Mouse (Mus musculus) heart, embryonic 15.5 days (tissue): ENCODE data around the gene Tekt3. TPM values are rescaled to one million over a fixed set of nuclear protein-coding genes. Genes with fewer than 3 reads are reported as not detected.

Experiments
- ATAC-seq: fragments of 200-750 bp; cut with Nextera tagmentation; replicated peaks from 2 replicates; pipeline ENCODE4 v1.8.0; 2017; ENCODE audit warnings: low read depth, moderate TSS enrichment; ENCODE audit not compliant: insufficient number of reproducible peaks, insufficient read depth, low FRiP score
- H3K27ac ChIP-seq: fragments of 300-500 bp; sonication (generic); 2 replicates; pipeline ENCODE4 v1.5.1; 2015; ENCODE audit warnings: mild to moderate bottlenecking, inconsistent platforms
- H3K27me3 ChIP-seq: fragments of 300-500 bp; sonication (generic); 2 replicates; pipeline ENCODE4 v1.6.1; 2015; ENCODE audit warnings: inconsistent platforms
- H3K36me3 ChIP-seq: fragments of 300-500 bp; sonication (generic); 2 replicates; pipeline ENCODE4 v1.6.1; 2015; ENCODE audit warnings: mild to moderate bottlenecking, inconsistent platforms
- H3K4me1 ChIP-seq: fragments of 300-500 bp; sonication (generic); replicated peaks from 2 replicates; pipeline ENCODE4 v1.6.1; 2015; ENCODE audit warnings: inconsistent platforms
- H3K4me2 ChIP-seq: fragments of 300-500 bp; sonication (generic); 2 replicates; pipeline ENCODE4 v1.6.1; 2015; ENCODE audit warnings: inconsistent platforms, mild to moderate bottlenecking, moderate library complexity
- H3K4me3 ChIP-seq: fragments of 300-500 bp; sonication (generic); 2 replicates; pipeline ENCODE4 v1.5.1; 2015; ENCODE audit warnings: mild to moderate bottlenecking, inconsistent platforms
- H3K9ac ChIP-seq: fragments of 300-500 bp; sonication (generic); 2 replicates; pipeline ENCODE4 v1.6.1; 2015; ENCODE audit warnings: mild to moderate bottlenecking, inconsistent platforms
- H3K9me3 ChIP-seq: fragments of 300-500 bp; sonication (generic); replicated peaks from 2 replicates; pipeline ENCODE4 v1.6.1; 2016; ENCODE audit warnings: inconsistent platforms
- WGBS: fragments of 180-500 bp; shearing (Covaris S2); methylation state at CpG from one replicate; pipeline ENCODE4 v1.1.7; 2015; ENCODE audit warnings: mixed read lengths; 5-methylcytosine and 5-hydroxymethylcytosine counted together
- polyA plus RNA-seq: library from polyadenylated mRNA; unstranded; fragments of >200 nt; fragmentation: Nextera tagmentation; extraction: Ambion mirVana; gene quantifications from 2 replicates; pipeline ENCODE4 v1.2.1, GENCODE M21; 2015

Gene Tekt3
- polyA plus RNA-seq, 1 experiment from 2014 or later: not detected

DNA sequence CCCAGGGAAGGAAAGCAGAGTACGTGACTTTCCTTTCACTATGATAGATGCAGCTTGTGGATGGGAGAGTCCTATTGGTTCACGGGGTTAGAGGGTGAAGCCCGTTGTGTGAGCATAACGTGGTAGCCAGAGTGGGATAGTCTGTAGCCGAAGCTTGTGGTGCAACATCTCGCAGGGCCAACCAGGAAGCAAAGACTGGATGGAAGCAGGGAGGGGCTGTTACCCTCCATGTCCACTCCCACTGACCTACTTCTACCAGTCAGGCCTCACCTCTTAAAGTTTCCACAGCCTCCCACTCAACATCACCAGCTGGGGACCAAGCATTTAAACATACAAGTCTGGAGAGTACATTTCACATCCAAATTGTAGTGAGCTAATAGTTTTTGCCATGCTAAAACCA is 31.7 kb upstream of the Tekt3 start:
- H3K9ac ChIP-seq: no peak overlapping the region
- H3K36me3 ChIP-seq: no peaks in the 10 kb centered on the region
- 90% methylated on average over 6 of the region's 6 CpGs for WGBS
- no peaks in the 10 kb centered on the region for H3K9me3 ChIP-seq
- no peaks in the 10 kb centered on the region for H3K27me3 ChIP-seq
- ATAC-seq: no peak
- peaks cover 6% of the 10 kb centered on the region; the same call in 1 of the 2 replicates for H3K4me1 ChIP-seq
- H3K27ac ChIP-seq: no peak overlapping the region
- H3K4me2 ChIP-seq: no peak overlapping the region
- H3K4me3 ChIP-seq: no peak overlapping the region

DNA sequence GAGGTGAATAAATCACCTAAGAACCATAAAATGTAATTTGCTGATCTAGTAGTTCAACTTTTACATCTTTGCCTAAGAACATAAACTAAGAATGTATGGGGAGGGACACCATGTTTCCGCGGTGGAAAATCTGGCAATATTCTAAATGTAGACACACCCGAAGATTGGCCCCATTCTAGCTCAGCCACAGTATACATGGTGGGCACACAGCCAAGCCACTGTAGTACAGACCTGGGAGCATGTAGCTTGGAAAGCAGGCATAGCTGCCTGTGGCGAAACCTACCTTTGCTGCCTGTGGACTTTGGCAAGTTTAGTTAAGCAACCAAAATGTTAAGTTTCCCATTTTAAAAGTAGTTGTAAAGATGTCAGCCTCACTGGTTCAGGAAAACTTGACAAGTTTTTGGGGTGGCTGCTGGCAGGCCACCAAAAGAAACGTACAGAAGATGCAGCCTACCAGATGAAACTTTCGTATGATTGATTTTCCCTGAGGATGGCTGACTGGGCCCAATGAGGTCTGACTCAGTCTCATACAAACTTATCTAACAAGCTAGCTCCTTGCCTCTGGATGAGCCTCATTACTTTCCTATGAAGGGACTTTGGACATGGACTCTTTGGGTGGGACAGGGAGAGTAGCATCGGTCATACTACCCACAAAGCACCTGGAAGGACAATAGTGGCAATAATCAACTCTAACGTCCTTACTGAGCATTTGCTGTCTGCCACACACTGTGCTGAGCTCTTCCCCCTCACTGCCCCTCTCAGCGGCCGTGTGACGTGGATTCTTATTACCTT is 25.8 kb upstream of the Tekt3 start:
- Histone ChIP-seq H3K4me1 (no peaks in the 10 kb centered on the region), H3K36me3 (no peaks in the 10 kb centered on the region), H3K4me2 (no peak overlapping the region), H3K27me3 (peaks cover 3% of the 10 kb centered on the region; the same call in 1 of the 2 replicates), H3K4me3 (no peak overlapping the region), H3K27ac (no peak overlapping the region), H3K9me3 (no peaks in the 10 kb centered on the region), H3K9ac (no peak overlapping the region)
- no peak for ATAC-seq
- WGBS: 65% methylated on average over 11 of the region's 11 CpGs

DNA sequence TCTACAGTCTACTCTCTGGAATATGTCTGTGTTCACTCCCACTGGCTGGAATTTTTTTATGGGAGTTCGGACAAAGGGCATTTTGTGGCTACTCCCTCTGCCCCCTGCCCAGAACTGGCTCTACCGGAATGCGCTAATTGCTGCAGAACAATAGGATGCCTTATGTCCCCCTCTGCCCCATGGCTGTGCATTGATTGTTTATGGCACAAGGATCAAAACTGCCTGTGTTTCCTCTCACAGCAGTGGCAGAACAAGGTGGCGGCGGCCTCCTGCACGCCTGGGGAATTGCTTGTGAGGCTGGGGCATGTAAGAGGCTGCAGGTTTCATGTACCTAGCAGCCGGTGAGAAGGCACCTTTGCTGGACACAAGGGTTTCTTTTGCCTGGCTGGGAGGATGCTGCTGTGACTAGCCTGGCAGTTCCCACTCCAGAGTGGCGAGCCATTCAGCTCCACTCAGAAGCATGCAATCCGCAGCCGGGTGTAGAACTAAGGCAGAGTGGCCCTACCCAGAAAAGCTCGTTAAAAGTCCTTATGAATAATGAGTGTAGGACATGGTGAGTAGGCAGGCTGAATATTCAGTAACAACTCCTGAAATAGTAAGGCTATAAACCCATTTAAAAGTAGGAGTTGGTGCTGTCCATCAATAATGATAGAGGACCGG is 21.3 kb upstream of the Tekt3 start:
- no peak for ATAC-seq
- H3K4me3 ChIP-seq: no peak overlapping the region
- H3K36me3 ChIP-seq: no peaks in the 10 kb centered on the region
- H3K27ac ChIP-seq: no peak overlapping the region
- H3K9ac ChIP-seq: no peak overlapping the region
- H3K4me1 ChIP-seq: no peaks in the 10 kb centered on the region
- H3K4me2 ChIP-seq: no peak overlapping the region
- WGBS: 68% methylated on average over 12 of the region's 12 CpGs
- H3K27me3 ChIP-seq: peaks cover 3% of the 10 kb centered on the region; the same call in 1 of the 2 replicates
- no peaks in the 10 kb centered on the region for H3K9me3 ChIP-seq

DNA sequence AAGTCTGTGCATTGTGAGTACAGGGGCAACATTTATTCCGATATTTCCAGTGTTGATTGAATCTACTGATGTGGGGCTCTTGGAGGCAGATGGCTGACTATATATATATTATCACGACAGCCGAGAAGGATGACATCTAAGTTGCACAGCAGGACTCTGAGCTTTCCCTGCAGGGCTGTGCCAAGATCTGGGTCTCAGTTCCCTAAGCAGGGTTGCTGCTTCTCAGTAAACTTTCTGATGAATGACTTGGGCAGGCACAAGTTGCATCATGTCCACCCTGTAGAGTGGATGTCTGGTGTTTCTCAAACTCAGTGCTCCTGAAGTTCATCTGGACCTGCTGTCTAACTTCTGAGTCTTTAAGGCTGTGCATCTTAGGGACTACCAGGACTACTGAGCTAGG is 15.7 kb upstream of the Tekt3 start:
- H3K36me3 ChIP-seq: no peaks in the 10 kb centered on the region
- ATAC-seq: no peak
- WGBS: 53% methylated on average over 3 of the region's 3 CpGs
- no peaks in the 10 kb centered on the region for H3K9me3 ChIP-seq
- no peaks in the 10 kb centered on the region for H3K4me1 ChIP-seq
- H3K4me3 ChIP-seq: no peak overlapping the region
- no peak overlapping the region for H3K9ac ChIP-seq
- H3K27ac ChIP-seq: no peak overlapping the region
- no peak overlapping the region for H3K4me2 ChIP-seq
- H3K27me3 ChIP-seq: no peaks in the 10 kb centered on the region

DNA sequence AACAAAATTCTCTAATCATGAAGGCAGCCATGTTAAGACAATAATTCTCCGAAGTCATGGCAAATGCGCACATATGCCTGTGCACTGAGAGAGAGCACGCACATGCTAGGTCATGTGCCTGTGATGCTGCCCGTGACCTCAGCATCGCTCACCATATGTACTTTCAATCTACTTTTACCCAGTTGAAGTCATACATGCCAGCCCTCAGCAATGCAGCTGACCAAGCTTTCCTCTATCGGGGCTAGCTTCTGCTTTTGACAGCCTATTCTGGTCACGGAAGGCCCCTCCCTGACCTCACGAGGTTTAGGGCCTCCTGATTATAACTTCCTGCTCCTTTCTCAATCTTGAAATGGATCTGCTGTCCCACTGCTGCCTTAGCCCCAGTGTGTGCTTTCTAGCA is 15.1 kb upstream of the Tekt3 start:
- no peak overlapping the region for H3K27ac ChIP-seq
- H3K27me3 ChIP-seq: no peaks in the 10 kb centered on the region
- no peaks in the 10 kb centered on the region for H3K36me3 ChIP-seq
- WGBS: 73% methylated on average over 8 of the region's 8 CpGs
- H3K9me3 ChIP-seq: no peaks in the 10 kb centered on the region
- H3K4me2 ChIP-seq: no peak overlapping the region
- no peak overlapping the region for H3K9ac ChIP-seq
- H3K4me1 ChIP-seq: no peaks in the 10 kb centered on the region
- ATAC-seq: no peak
- H3K4me3 ChIP-seq: no peak overlapping the region

DNA sequence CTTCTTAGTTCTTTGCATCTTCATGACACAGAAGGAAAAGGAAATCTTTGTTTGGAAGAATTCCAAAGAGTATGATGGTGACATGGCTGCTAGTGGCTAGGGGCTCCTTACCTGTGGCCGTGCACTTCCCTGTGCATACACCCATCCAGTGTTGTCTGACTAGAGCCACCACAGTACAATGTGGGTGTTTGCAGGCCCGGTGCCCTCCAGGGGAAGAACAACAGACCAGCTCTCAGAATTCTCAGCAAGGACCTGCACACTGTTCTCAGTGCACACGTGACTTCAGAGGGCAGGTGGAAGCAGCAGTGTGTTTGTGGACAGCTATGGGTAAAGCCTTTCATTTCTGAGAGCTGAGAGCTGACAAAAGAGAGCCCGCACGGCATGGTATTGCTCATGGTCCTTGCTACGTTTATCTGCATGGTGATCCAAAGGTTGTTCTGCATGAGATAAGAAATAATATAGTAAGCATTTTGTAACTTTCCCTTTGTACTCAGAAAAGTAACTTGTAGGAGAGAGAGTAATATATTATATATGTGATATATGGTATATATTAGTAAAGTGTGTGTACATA is 11.0 kb upstream of the Tekt3 start:
- no peak for ATAC-seq
- H3K36me3 ChIP-seq: no peaks in the 10 kb centered on the region
- no peak overlapping the region for H3K27ac ChIP-seq
- H3K9ac ChIP-seq: no peak overlapping the region
- no peak overlapping the region for H3K4me3 ChIP-seq
- H3K27me3 ChIP-seq: no peaks in the 10 kb centered on the region
- WGBS: 85% methylated on average over 6 of the region's 6 CpGs
- no peak overlapping the region for H3K4me2 ChIP-seq
- H3K4me1 ChIP-seq: no peaks in the 10 kb centered on the region
- no peaks in the 10 kb centered on the region for H3K9me3 ChIP-seq

DNA sequence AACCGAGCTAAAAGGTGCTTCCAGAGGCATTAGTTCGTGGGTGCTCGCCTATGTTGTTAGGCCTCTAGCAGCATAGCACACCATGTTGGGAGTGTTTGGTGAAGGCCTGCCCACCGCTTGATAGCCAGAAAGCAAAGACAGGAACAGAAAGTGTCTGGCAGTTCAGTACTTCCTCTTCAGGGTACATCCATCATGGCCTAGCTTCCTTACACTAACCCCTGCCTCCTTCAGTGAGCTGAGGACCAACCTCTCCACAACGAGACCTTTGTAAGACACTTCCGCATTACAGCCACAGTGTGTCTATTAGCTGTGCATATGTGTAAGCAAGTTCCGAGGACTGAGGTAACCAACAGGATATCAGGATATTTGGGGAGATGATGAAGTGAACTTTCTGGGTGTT is 10.4 kb upstream of the Tekt3 start:
- WGBS: 83% methylated on average over 7 of the region's 7 CpGs
- no peak for ATAC-seq

DNA sequence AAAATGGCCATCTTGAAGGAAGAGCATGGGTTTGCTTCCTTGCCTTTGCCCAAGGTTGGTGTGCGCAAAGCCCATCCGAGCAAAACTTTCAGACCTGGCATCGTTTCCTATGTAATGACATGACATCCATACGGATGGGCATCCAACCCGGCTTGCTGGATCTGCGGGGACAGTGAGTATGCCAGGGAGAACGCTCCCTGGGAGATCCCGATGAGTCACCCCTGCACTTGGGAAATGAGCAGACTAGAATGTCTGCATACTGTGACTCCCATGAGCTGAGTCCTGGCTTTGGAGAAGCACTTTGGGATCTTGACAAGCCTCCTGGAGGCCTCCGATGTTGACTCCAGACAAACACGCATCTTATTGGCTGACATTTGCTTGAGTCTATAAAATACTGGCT is 9.5 kb upstream of the Tekt3 start:
- no peak for ATAC-seq
- no peak overlapping the region for H3K27ac ChIP-seq
- WGBS: 91% methylated on average over 10 of the region's 10 CpGs
- no peak overlapping the region for H3K4me3 ChIP-seq
- no peaks in the 10 kb centered on the region for H3K36me3 ChIP-seq
- no peaks in the 10 kb centered on the region for H3K4me1 ChIP-seq
- H3K9ac ChIP-seq: no peak overlapping the region
- H3K27me3 ChIP-seq: no peaks in the 10 kb centered on the region
- no peaks in the 10 kb centered on the region for H3K9me3 ChIP-seq
- H3K4me2 ChIP-seq: no peak overlapping the region

More for the DNA sequence above, 10.4 kb upstream of the Tekt3 start:
- Histone ChIP-seq H3K4me2 (no peak overlapping the region), H3K36me3 (no peaks in the 10 kb centered on the region), H3K9ac (no peak overlapping the region), H3K9me3 (no peaks in the 10 kb centered on the region), H3K27me3 (no peaks in the 10 kb centered on the region), H3K4me3 (no peak overlapping the region), H3K27ac (no peak overlapping the region), H3K4me1 (no peaks in the 10 kb centered on the region)

DNA sequence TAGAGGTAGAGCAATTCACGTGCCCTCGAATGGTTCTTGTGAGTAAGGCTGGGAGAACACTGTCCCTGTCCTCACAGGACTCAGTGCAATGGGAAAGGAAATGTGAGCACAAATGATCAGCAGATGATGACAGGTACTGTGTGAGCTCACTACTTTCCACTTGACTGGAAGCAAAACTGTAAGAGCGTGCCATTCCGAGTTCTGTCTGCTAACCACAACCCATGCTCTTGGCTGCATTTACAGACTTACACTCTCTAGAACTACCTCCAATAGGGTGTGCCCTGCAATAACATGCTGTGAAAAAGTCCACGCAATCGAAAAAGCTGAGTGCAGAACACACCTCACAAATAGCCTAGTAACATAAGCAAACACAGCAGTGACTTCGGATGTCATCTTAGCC is 5.9 kb upstream of the Tekt3 start:
- no peak overlapping the region for H3K27ac ChIP-seq
- no peaks in the 10 kb centered on the region for H3K36me3 ChIP-seq
- H3K4me2 ChIP-seq: no peak overlapping the region
- no peaks in the 10 kb centered on the region for H3K4me1 ChIP-seq
- WGBS: 72% methylated on average over 7 of the region's 7 CpGs
- H3K4me3 ChIP-seq: no peak overlapping the region
- H3K9ac ChIP-seq: no peak overlapping the region
- no peaks in the 10 kb centered on the region for H3K27me3 ChIP-seq
- ATAC-seq: no peak
- H3K9me3 ChIP-seq: no peaks in the 10 kb centered on the region

DNA sequence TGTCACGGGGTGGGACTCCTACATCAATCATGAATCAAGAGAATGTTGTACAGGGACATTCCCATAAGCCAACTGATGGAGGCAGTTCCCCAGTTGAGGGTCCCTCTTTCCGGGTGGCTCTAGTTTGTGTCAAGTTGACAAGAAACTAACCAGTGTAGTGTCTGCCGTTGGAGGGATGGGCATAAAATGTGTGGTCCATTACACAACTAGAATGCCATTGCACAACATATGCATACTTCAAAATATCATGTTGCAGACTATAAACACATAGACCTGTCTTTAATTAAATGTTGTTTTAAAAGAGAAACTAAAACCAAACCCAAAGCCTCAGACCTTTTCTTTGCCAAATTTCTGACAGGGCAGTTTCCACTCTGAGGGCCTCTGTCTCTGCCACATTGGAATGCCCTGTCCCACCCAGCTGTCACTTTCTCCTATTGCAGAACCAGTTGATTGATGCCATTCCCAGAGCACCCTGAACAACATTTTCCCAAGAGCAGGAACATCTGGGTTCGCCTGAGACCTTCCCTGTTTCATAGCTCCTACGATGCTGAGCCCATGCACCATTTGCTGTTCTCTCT is 3.0 kb upstream of the Tekt3 start:
- 60% methylated on average over 5 of the region's 5 CpGs for WGBS
- no peak overlapping the region for H3K4me3 ChIP-seq
- H3K27me3 ChIP-seq: 0 out of 2 replicates have a peak, but pooled peaks cover 3% of the 10 kb centered on the region
- no peak for ATAC-seq
- no peak overlapping the region for H3K27ac ChIP-seq
- H3K9ac ChIP-seq: no peak overlapping the region
- H3K36me3 ChIP-seq: no peaks in the 10 kb centered on the region
- H3K4me2 ChIP-seq: no peak overlapping the region
- no peaks in the 10 kb centered on the region; the same call in 1 of the 2 replicates for H3K4me1 ChIP-seq
- no peaks in the 10 kb centered on the region for H3K9me3 ChIP-seq

DNA sequence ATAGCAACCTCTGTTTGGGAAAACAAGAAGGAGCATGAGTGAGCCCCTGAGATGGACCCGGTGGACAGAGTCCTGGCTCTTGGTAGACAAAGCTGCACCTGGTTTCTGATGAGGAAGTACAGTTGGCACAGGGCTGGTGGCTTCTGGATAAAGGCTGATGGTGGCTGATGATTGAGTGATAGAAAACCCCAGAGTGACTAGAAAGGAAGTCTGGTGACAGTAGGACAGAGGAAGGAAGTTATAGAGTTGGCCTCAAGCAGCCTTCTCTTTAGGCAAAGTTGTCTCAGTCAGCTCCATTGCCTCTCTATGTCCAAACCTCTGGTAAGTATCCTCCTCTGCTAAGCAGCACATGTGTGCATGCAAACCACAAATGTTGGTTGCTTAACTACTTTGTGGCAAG is 1.5 kb upstream of the Tekt3 start:
- no peak for ATAC-seq
- no peak overlapping the region for H3K4me3 ChIP-seq
- H3K4me1 ChIP-seq: no peaks in the 10 kb centered on the region; the same call in 1 of the 2 replicates
- no peaks in the 10 kb centered on the region for H3K36me3 ChIP-seq
- 0 out of 2 replicates have a peak, but pooled peaks cover 3% of the 10 kb centered on the region for H3K27me3 ChIP-seq
- H3K27ac ChIP-seq: no peak overlapping the region
- no peak overlapping the region for H3K9ac ChIP-seq
- H3K9me3 ChIP-seq: no peaks in the 10 kb centered on the region
- WGBS: 72% methylated on average over 1 of the region's 1 CpGs
- no peak overlapping the region for H3K4me2 ChIP-seq
